Mouse (Mus musculus) testis, postnatal 14 days (tissue): ENCODE measurements around the gene Lcn2.

Experiments used
- DNase-seq: peaks from one replicate; pipeline ENCODE4 v3.0.0; 2021; ENCODE audit warnings: low spot score

Gene Lcn2

GRCm38 (mm10) chr2:32387706-32388490, at the start of gene Lcn2:
Lcn2 (minus strand) TSS chr2:32388252.
- DNase-seq = no peak

- no peak for DNase-seq
Observed at GRCm38 (mm10) chr2:32437612-32438166, 49.6 kb upstream of the Lcn2 start.

GRCm38 (mm10) chr2:32436686-32437372, 48.8 kb upstream of the Lcn2 start:
- no peak for DNase-seq

GRCm38 (mm10) chr2:32430701-32431676, 42.9 kb upstream of the Lcn2 start:
- DNase-seq = peak; percentile 68

- DNase-seq = no peak
Observed at GRCm38 (mm10) chr2:32429215-32429891, 41.3 kb upstream of the Lcn2 start.

- DNase-seq = no peak
Observed at GRCm38 (mm10) chr2:32428262-32428722, 40.2 kb upstream of the Lcn2 start.

- DNase-seq = no peak
Observed at GRCm38 (mm10) chr2:32427720-32428119, 39.7 kb upstream of the Lcn2 start.

- DNase-seq = no peak
Observed at GRCm38 (mm10) chr2:32426141-32426540, 38.1 kb upstream of the Lcn2 start.

- no peak for DNase-seq
Observed at GRCm38 (mm10) chr2:32425568-32425967, 37.5 kb upstream of the Lcn2 start.

GRCm38 (mm10) chr2:32424796-32425195, 36.7 kb upstream of the Lcn2 start:
- DNase-seq = no peak

- peak; percentile 58 for DNase-seq
Observed at GRCm38 (mm10) chr2:32423481-32424331, 35.7 kb upstream of the Lcn2 start.

GRCm38 (mm10) chr2:32421851-32422251, 33.8 kb upstream of the Lcn2 start:
- no peak for DNase-seq

GRCm38 (mm10) chr2:32420647-32421046, 32.6 kb upstream of the Lcn2 start:
- DNase-seq = no peak

GRCm38 (mm10) chr2:32420066-32420608, 32.1 kb upstream of the Lcn2 start:
- DNase-seq = no peak

- peak; percentile 50 for DNase-seq
Observed at GRCm38 (mm10) chr2:32419359-32419758, 31.3 kb upstream of the Lcn2 start.

- no peak for DNase-seq
Observed at GRCm38 (mm10) chr2:32418430-32419151, 30.5 kb upstream of the Lcn2 start.

- no peak for DNase-seq
Observed at GRCm38 (mm10) chr2:32417486-32417885, 29.4 kb upstream of the Lcn2 start.

GRCm38 (mm10) chr2:32416556-32416955, 28.5 kb upstream of the Lcn2 start:
- DNase-seq = no peak

- no peak for DNase-seq
Observed at GRCm38 (mm10) chr2:32415801-32416200, 27.7 kb upstream of the Lcn2 start.
